Mouse (Mus musculus) CH12.LX (cell line): ENCODE results near the gene Kcnk15.

Source experiments
- CTCF ChIP-seq, 2 experiments: IDR thresholded peaks in 1 of 2; conservative IDR thresholded peaks in 1 of 2; 2 replicates each; pipeline ENCODE4 v1.5.1; 2011 to 2012; ENCODE audit warnings: low read depth in 2 of 2, low read length in 2 of 2, improper control_type of control experiment in 1 of 2, inconsistent platforms in 1 of 2, mild to moderate bottlenecking in 1 of 2, moderate library complexity in 1 of 2
- EP300 ChIP-seq: IDR thresholded peaks from 2 replicates; pipeline ENCODE4 v1.6.1; 2011; ENCODE audit warnings: low read length, improper control_type of control experiment
- POLR2A ChIP-seq: IDR thresholded peaks from 2 replicates; pipeline ENCODE4 v1.6.1; 2011; ENCODE audit warnings: low read depth, mild to moderate bottlenecking, improper control_type of control experiment, low read length

- TF ChIP-seq POLR2A: no peak
- no peak for TF ChIP-seq CTCF (conservative IDR thresholded peaks at IDR 0.05 in 1 of 2, IDR thresholded peaks at IDR 0.05 in 1 of 2; ENCODE audit: low read depth in 2 of 2, low read length in 2 of 2)
- no peak for TF ChIP-seq EP300
These were observed 16.3 kb downstream of the Kcnk15 start for GRCm38 (mm10) chr2:163869783-163870182.
